8 mouse cellular contexts compared by ENCODE assay signal in the genomic region with DNA sequence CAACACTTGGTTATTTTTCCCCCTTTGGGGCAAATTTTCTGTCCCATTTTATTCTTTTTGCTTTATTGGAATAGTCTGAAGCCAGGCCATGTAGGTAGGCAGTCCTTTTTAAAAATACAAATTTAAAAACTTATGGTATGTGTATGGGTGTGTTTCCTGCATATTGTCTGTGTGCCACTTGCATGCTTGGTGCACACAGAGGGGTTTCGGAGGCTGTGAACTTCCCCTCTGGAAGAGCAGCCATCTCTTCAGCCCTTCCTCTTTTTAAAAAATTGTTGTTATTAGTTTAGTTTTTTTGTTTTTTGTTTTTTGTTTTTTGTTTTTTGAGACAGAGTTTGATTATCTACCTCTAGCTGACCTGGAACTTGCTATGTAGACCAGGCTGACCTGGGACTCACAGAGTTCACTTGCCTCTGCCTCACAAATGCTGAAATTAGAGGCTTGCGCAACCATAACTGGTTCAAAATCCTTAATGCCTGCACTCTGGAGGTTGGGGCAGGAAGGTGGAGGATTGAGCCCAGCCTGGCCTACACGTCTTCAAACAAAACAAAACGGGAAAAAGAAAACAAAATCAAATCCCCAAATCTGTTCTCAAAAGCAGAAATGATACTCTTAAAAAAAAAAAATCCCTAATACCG. TPM values are rescaled to one million over a fixed set of nuclear protein-coding genes. Genes with fewer than 3 reads are reported as not detected.
DNase-seq lines count a peak whose midpoint lies in the region; ATAC-seq lines count a peak whose summit lies in the region.

No protein-coding gene starts in this region.

- peak overlapping the region; percentile 44 for H3K4me3 ChIP-seq in lung, embryonic 16.5 days (ENCODE audit: low read length)
- H3K4me3 ChIP-seq in forebrain, embryonic 15.5 days, result no peak overlapping the region
- peak overlapping the region; percentile 55 for H3K4me3 ChIP-seq in liver, embryonic 12.5 days

- H3K27me3 ChIP-seq in lung, embryonic 16.5 days (ENCODE audit: control insufficient read depth, insufficient read depth, low read depth, low read length), result peaks cover 2% of the 10 kb centered on the region; the same call in 1 of the 2 replicates
- peaks cover 18% of the 10 kb centered on the region; the same call in 1 of the 2 replicates for H3K27me3 ChIP-seq in forebrain, embryonic 15.5 days
- peaks cover 21% of the 10 kb centered on the region for H3K27me3 ChIP-seq in liver, embryonic 12.5 days (replicated peaks)
- no peaks in the 10 kb centered on the region for H3K27me3 ChIP-seq in splenic B cell, adult 2 months (ENCODE audit: control insufficient read depth, insufficient read depth, low read length, poor library complexity, severe bottlenecking)

- H3K27ac ChIP-seq in lung, embryonic 16.5 days (ENCODE audit: low read length), result no peak overlapping the region
- no peak overlapping the region for H3K27ac ChIP-seq in forebrain, embryonic 15.5 days (replicated peaks)
- no peak overlapping the region for H3K27ac ChIP-seq in liver, embryonic 12.5 days

- peak overlapping the region; percentile 86 for H3K4me2 ChIP-seq in lung, embryonic 16.5 days (ENCODE audit: low read depth, low read length)
- H3K4me2 ChIP-seq in forebrain, embryonic 15.5 days (replicated peaks), result peak overlapping the region; percentile 64; the same call in 1 of the 2 replicates
- peak overlapping the region; percentile 79 for H3K4me2 ChIP-seq in liver, embryonic 12.5 days

- ATAC-seq in lung, embryonic 16.5 days (ENCODE audit: low read depth), result no peak
- no peak for ATAC-seq in forebrain, embryonic 15.5 days (replicated peaks)
- no peak for ATAC-seq in liver, embryonic 12.5 days

- no peak for DNase-seq in lung, postnatal 10 days
- peak; percentile 59 for DNase-seq in splenic B cell, adult 2 months (ENCODE audit: low read depth, low spot score)
- DNase-seq in retina, embryonic 14.5 days (ENCODE audit: low spot score), result no peak
- DNase-seq in urinary bladder, postnatal 14 days (ENCODE audit: low spot score), result no peak
- DNase-seq in left cerebral cortex, adult 9 months (ENCODE audit: low spot score in 2 of 2), result no peak

- no peaks in the 10 kb centered on the region for H3K9me3 ChIP-seq in lung, embryonic 16.5 days (ENCODE audit: control insufficient read depth, low read length)
- H3K9me3 ChIP-seq in forebrain, embryonic 15.5 days, result no peaks in the 10 kb centered on the region
- no peaks in the 10 kb centered on the region for H3K9me3 ChIP-seq in liver, embryonic 12.5 days (replicated peaks)

- peaks cover 6% of the 10 kb centered on the region for H3K4me1 ChIP-seq in lung, embryonic 16.5 days (replicated peaks; ENCODE audit: control insufficient read depth, insufficient read depth, low read length)
- H3K4me1 ChIP-seq in forebrain, embryonic 15.5 days, result peaks cover 12% of the 10 kb centered on the region
- H3K4me1 ChIP-seq in liver, embryonic 12.5 days, result peaks cover 10% of the 10 kb centered on the region

- H3K36me3 ChIP-seq in lung, embryonic 16.5 days (ENCODE audit: control insufficient read depth, insufficient read depth, low read length), result no peaks in the 10 kb centered on the region
- no peaks in the 10 kb centered on the region for H3K36me3 ChIP-seq in forebrain, embryonic 15.5 days
- no peaks in the 10 kb centered on the region for H3K36me3 ChIP-seq in liver, embryonic 12.5 days
- no peaks in the 10 kb centered on the region for H3K36me3 ChIP-seq in splenic B cell, adult 2 months (ENCODE audit: control insufficient read depth, insufficient read depth, low read length, poor library complexity, severe bottlenecking)

- H3K9ac ChIP-seq in lung, embryonic 16.5 days (ENCODE audit: low read length), result peak overlapping the region; percentile 60
- no peak overlapping the region for H3K9ac ChIP-seq in forebrain, embryonic 15.5 days (replicated peaks)
- H3K9ac ChIP-seq in liver, embryonic 12.5 days, result no peak overlapping the region; the same call in 1 of the 2 replicates

- WGBS in lung, embryonic 16.5 days, result 38% methylated on average over 5 of the region's 5 CpGs
- 35% methylated on average over 5 of the region's 5 CpGs for WGBS in forebrain, embryonic 15.5 days
- 30% methylated on average over 5 of the region's 5 CpGs for WGBS in liver, embryonic 12.5 days (ENCODE audit: insufficient replicate concordance)

RNA-seq across cellular contexts. Expression of gene Cyp27a1, which starts 0.8 kb away (rescaled TPM):
- polyA plus RNA-seq in lung, embryonic 16.5 days (2015; fragmentation: Nextera tagmentation; extraction: Ambion mirVana), result 2.6 and 4.4 TPM in 2 replicates
- polyA plus RNA-seq in forebrain, embryonic 15.5 days (2015; fragmentation: Nextera tagmentation; extraction: Ambion mirVana), result 0.91 and 1.6 TPM in 2 replicates
- polyA plus RNA-seq in liver, embryonic 12.5 days (2016; fragmentation: Nextera tagmentation; extraction: Ambion mirVana), result 2.3 and 2.8 TPM in 2 replicates

RNA-seq across cellular contexts. Expression of gene Prkag3, which starts 36.4 kb away (rescaled TPM):
- polyA plus RNA-seq in lung, embryonic 16.5 days (2015; fragmentation: Nextera tagmentation; extraction: Ambion mirVana), result 0.67 and 1.7 TPM in 2 replicates
- not detected in 2 replicates for polyA plus RNA-seq in forebrain, embryonic 15.5 days (2015; fragmentation: Nextera tagmentation; extraction: Ambion mirVana)
- 0.13 TPM in 1 of 2 replicates, not detected in the other for polyA plus RNA-seq in liver, embryonic 12.5 days (2016; fragmentation: Nextera tagmentation; extraction: Ambion mirVana)

RNA-seq across cellular contexts. Expression of gene Ttll4, which starts 51.0 kb away (rescaled TPM):
- polyA plus RNA-seq in lung, embryonic 16.5 days (2015; fragmentation: Nextera tagmentation; extraction: Ambion mirVana), result 15.8 and 16.5 TPM in 2 replicates
- 15.3 and 16.1 TPM in 2 replicates for polyA plus RNA-seq in forebrain, embryonic 15.5 days (2015; fragmentation: Nextera tagmentation; extraction: Ambion mirVana)
- polyA plus RNA-seq in liver, embryonic 12.5 days (2016; fragmentation: Nextera tagmentation; extraction: Ambion mirVana), result 15.4 and 17.8 TPM in 2 replicates

RNA-seq across cellular contexts. Expression of gene Wnt6, which starts 59.1 kb away (rescaled TPM):
- 0.29 and 0.68 TPM in 2 replicates for polyA plus RNA-seq in lung, embryonic 16.5 days (2015; fragmentation: Nextera tagmentation; extraction: Ambion mirVana)
- 2.2 and 2.3 TPM in 2 replicates for polyA plus RNA-seq in forebrain, embryonic 15.5 days (2015; fragmentation: Nextera tagmentation; extraction: Ambion mirVana)
- 0.13 and 0.86 TPM in 2 replicates for polyA plus RNA-seq in liver, embryonic 12.5 days (2016; fragmentation: Nextera tagmentation; extraction: Ambion mirVana)
